Mouse (Mus musculus) ES-E14 (cell line): Measurements from ENCODE around the gene Pkp1. TPM values are rescaled to one million over a fixed set of nuclear protein-coding genes. Genes with fewer than 3 reads are reported as not detected.

Source experiments
- DNase-seq: peaks from one replicate; pipeline ENCODE4 v3.0.0-alpha.2; 2013; ENCODE audit warnings: low read depth, low spot score
- H3K27ac ChIP-seq: 2 replicates; pipeline ENCODE4 v1.5.1; 2012; ENCODE audit warnings: low read depth, mild to moderate bottlenecking, low read length, moderate library complexity, mixed read lengths; ENCODE audit not compliant: poor library complexity, insufficient read depth, severe bottlenecking
- H3K36me3 ChIP-seq: 2 replicates; pipeline ENCODE4 v1.6.1; 2012; ENCODE audit warnings: mild to moderate bottlenecking, low read length, moderate library complexity, mixed read lengths; ENCODE audit not compliant: control insufficient read depth, poor library complexity, insufficient read depth, severe bottlenecking
- H3K4me1 ChIP-seq, 2 experiments: fragments of 150-350 bp in 1 of 2; sonication (generic) in 1 of 2; 2 replicates each; pipeline ENCODE4 v1.6.1; 2012; ENCODE audit warnings: low read length in 2 of 2, mild to moderate bottlenecking in 1 of 2, mixed read lengths in 1 of 2; ENCODE audit not compliant: control insufficient read depth in 2 of 2, insufficient read depth in 2 of 2, poor library complexity in 1 of 2
- H3K4me3 ChIP-seq, 2 experiments: fragments of 150-350 bp in 1 of 2; sonication (generic) in 1 of 2; 2 replicates each; pipeline ENCODE4 v1.5.1; 2012; ENCODE audit warnings: low read length in 2 of 2, low read depth in 1 of 2, mild to moderate bottlenecking in 1 of 2, mixed read lengths in 1 of 2; ENCODE audit not compliant: insufficient read depth in 1 of 2, poor library complexity in 1 of 2, severe bottlenecking in 1 of 2
- H3K9ac ChIP-seq: 2 replicates; pipeline ENCODE4 v1.6.1; 2012; ENCODE audit warnings: low read depth, mild to moderate bottlenecking, low read length, mixed read lengths; ENCODE audit not compliant: poor library complexity, insufficient read depth, severe bottlenecking
- H3K9me3 ChIP-seq: fragments of 150-350 bp; sonication (generic); 2 replicates; pipeline ENCODE4 v1.6.1; 2012; ENCODE audit warnings: low read depth, mild to moderate bottlenecking, low read length; ENCODE audit not compliant: control insufficient read depth, insufficient read depth
- CHD2 ChIP-seq: IDR thresholded peaks from 2 replicates; pipeline ENCODE4 v1.6.1; 2014; ENCODE audit warnings: mild to moderate bottlenecking, low read depth, low read length, inconsistent platforms
- HCFC1 ChIP-seq: IDR thresholded peaks from 2 replicates; pipeline ENCODE4 v1.6.1; 2012; ENCODE audit warnings: low read length, inconsistent platforms, borderline replicate concordance; ENCODE audit not compliant: insufficient read depth
- MAFK ChIP-seq: IDR thresholded peaks from 2 replicates; pipeline ENCODE4 v1.6.1; 2014; ENCODE audit warnings: mild to moderate bottlenecking, low read depth, low read length, inconsistent platforms; ENCODE audit not compliant: insufficient read depth
- ZC3H11A ChIP-seq: IDR thresholded peaks from 2 replicates; pipeline ENCODE4 v1.6.1; 2012; ENCODE audit warnings: low read depth, mild to moderate bottlenecking, inconsistent platforms, low read length, borderline replicate concordance
- ZNF384 ChIP-seq: IDR thresholded peaks from 2 replicates; pipeline ENCODE4 v1.6.1; 2012; ENCODE audit warnings: low read depth, low read length, inconsistent platforms
- in situ Hi-C, 2 experiments: fragments of 600-800 bp; cut with MboI; formaldehyde crosslinking; loops; one replicate each; pipeline ENCODE4 v1.15.1; 2025; ENCODE audit warnings: low sequenced_read_pairs in 2 of 2, inconsistent platforms in 1 of 2; ENCODE audit not compliant: unreplicated experiment in 2 of 2
- total RNA-seq: library from RNA; depleted of rRNA; stranded (reverse); fragments of 300-350 nt; gene quantifications from 2 replicates; pipeline ENCODE4 v1.2.3, GENCODE M21; 2012; rRNA removed

Gene Pkp1
- total RNA-seq = 0.05 and 0.09 TPM in 2 replicates

DNA sequence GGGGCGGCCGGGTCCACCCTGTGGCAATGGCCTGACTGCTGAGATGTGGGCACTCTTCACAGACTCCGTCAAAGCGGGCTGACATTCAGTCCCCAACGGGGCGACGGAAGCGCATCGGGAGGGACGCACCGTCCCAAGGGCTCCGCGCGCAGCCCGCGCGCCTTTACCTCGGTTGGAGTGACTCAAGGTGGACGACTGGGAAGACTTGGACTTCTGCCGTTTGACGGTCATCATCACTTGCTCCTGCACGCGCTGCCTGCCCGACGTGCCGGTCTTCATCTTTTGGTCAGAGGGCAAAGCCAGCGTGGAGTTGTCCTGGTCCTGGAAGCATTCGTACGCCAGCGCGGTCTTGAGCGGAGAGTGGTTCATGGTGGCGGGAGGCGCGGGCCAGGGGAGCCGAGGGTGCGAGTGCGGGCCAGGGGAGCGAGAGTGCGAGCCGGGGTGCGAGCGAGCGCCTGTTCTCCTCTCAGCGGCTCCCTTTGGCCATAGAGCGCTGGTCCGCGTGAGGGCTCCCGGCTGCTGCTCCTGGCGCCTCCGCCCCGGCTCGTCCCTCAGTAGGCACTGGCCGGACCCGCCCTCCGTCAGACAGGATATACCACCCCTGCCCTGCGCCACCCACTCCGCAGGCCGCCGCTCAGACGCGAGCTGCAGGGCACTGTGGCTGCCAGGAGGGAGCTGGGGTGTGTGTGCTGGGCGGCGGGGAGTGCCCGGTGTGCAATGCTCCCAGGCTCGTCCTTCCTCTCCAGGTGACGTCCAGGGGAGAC is at the start of gene Pkp1:
Gene Pkp1, minus strand, starts transcription at position 564 of the 764 bp plus-strand sequence.
- Histone ChIP-seq H3K9ac (peak within 1 kb of the TSS; percentile 4; the same call in 1 of the 2 replicates), H3K27ac (no peak within 1 kb of the TSS), H3K4me1 (no peaks in the 10 kb centered on the region; a peak in 1 of 4 replicates), H3K36me3 (no peaks in the 10 kb centered on the region), H3K9me3 (no peaks in the 10 kb centered on the region), H3K4me3 (peak within 1 kb of the TSS; percentile 60 to 62)
- no peak for DNase-seq
- no peak for TF ChIP-seq CHD2
- no peak for TF ChIP-seq ZC3H11A
- TF ChIP-seq MAFK = no peak
- TF ChIP-seq HCFC1 = no peak
- TF ChIP-seq ZNF384 = no peak
- in situ Hi-C loops = no loop called here

DNA sequence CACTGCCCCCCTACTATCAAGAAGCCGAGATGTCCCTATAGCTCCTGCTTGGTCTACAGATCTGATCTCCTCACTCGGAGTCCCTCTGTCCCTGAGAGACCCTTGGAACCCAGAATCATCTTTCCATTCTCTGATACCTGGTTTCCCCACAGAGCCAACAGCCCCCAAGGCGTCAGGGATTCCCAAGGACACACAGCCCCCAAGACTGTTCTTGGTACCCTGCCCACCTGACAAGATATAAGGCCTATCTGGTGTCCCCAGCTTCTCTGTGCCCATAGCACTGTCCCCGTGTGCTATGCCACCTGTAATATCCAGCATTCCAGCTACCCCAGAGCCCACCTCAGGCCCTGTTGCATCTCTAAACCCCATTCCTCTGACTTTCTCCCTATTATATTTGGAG is 48.7 kb upstream of the Pkp1 start:
- no peaks in the 10 kb centered on the region for H3K36me3 ChIP-seq
- H3K9ac ChIP-seq = no peak overlapping the region
- DNase-seq = no peak
- H3K4me1 ChIP-seq = no peaks in the 10 kb centered on the region
- H3K27ac ChIP-seq = no peak overlapping the region
- no peak overlapping the region for H3K4me3 ChIP-seq
- in situ Hi-C loops = no loop called here
- TF ChIP-seq ZNF384 = no peak
- TF ChIP-seq HCFC1 = no peak
- TF ChIP-seq CHD2 = no peak
- no peak for TF ChIP-seq ZC3H11A
- TF ChIP-seq MAFK = no peak
- H3K9me3 ChIP-seq = no peaks in the 10 kb centered on the region

DNA sequence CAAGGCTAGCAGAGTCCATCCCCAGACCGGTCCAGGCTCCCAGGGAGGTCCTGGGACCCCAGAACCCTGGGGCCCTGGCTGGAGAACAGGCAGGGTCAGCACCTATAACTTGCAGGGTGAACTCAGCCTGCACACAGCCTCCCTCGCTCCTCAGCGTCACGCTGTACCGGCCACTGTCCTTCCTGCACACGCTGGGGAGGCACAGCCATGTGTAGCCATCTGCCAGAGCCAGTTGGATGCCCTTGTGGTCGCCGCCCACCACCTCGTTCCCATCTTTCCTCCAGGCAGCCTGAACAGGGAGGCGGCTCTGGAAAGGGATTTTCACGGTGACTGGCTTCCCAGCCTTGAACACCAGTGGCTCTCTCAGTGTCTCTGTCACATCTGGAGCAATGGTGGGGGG is 45.6 kb upstream of the Pkp1 start:
- Histone ChIP-seq H3K9ac (no peak overlapping the region), H3K4me3 (no peak overlapping the region), H3K9me3 (no peaks in the 10 kb centered on the region), H3K36me3 (no peaks in the 10 kb centered on the region), H3K4me1 (no peaks in the 10 kb centered on the region), H3K27ac (no peak overlapping the region)
- no peak for DNase-seq
- TF ChIP-seq MAFK (no peak), HCFC1 (no peak), ZNF384 (no peak), CHD2 (no peak), ZC3H11A (no peak)
- in situ Hi-C loops = no loop called here

DNA sequence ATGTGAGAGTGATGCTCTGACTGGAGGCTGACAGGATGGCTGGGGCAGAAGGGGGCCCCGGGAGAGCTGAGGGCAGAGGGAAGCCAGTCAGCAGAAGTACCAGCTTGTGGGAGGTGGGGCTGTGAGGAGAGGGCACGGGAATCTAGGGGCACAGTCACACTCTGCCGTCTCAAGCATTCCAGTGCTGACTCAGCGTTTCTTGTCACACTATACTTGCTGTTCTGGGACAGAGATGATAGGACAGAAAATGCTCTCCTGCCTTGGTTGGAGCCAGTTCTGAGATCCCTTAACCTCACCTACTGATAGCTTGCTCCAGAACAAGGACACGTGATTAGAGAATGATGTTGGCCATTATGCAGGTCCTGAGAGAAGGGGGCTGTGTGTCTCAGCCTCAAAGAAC is 44.2 kb upstream of the Pkp1 start:
- no peaks in the 10 kb centered on the region for H3K36me3 ChIP-seq
- DNase-seq = no peak
- TF ChIP-seq CHD2 (no peak), HCFC1 (no peak), MAFK (peak; percentile 91)
- in situ Hi-C loops = no loop called here
- H3K9ac ChIP-seq = no peak overlapping the region
- H3K4me1 ChIP-seq = no peaks in the 10 kb centered on the region
- H3K27ac ChIP-seq = no peak overlapping the region
- no peak overlapping the region for H3K4me3 ChIP-seq
- H3K9me3 ChIP-seq = no peaks in the 10 kb centered on the region

DNA sequence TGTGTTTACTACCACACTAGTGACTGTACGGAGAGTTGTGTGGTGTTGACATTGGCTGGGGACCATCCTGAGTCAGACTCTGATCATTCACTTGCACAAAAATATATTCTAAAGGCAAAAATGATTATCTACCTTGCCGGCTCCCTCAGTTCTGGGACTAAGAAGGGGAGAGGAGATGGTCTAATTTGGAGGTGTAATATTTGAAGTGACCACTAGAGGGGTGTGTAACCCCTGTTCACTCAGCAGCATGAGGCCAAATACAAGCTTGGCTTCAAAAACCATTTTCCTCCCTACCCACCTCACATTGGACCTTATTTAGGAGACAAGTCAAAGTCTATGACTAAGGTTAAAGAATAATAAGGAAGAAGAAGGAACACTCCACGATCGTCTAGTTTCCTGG is 39.5 kb upstream of the Pkp1 start:
- TF ChIP-seq HCFC1 (no peak), CHD2 (no peak)
- no peaks in the 10 kb centered on the region for H3K36me3 ChIP-seq
- no peak overlapping the region for H3K27ac ChIP-seq
- in situ Hi-C loops = no loop called here
- H3K9ac ChIP-seq = no peak overlapping the region
- no peak overlapping the region for H3K4me3 ChIP-seq
- H3K9me3 ChIP-seq = no peaks in the 10 kb centered on the region
- DNase-seq = peak; percentile 47
- no peaks in the 10 kb centered on the region for H3K4me1 ChIP-seq
